Mouse (Mus musculus) retina, postnatal 7 days (tissue): Measurements from ENCODE around the gene Plekha4.
A peak's percentile ranks its signal among the peaks of the same experiment; 100 is the strongest.

Source experiments
- DNase-seq: peaks from one replicate; pipeline ENCODE4 v3.0.0-alpha.2; 2012; ENCODE audit warnings: low read depth, low spot score

Gene Plekha4

GRCm38 (mm10) chr7:45568601-45569473 is 42.7 kb downstream of the Plekha4 start:
- DNase-seq, result no peak

GRCm38 (mm10) chr7:45570103-45570741 is 44.1 kb downstream of the Plekha4 start, which contains the start of gene Bcat2:
Bcat2 (plus strand) TSS chr7:45570153.
- peak; percentile 65 for DNase-seq

GRCm38 (mm10) chr7:45571966-45572365 is 45.8 kb downstream of the Plekha4 start:
- DNase-seq, result no peak

- no peak for DNase-seq
These were observed 47.8 kb downstream of the Plekha4 start for GRCm38 (mm10) chr7:45573954-45574353.

GRCm38 (mm10) chr7:45574472-45575379 is 48.6 kb downstream of the Plekha4 start:
- no peak for DNase-seq

- DNase-seq, result no peak
These were observed 59.8 kb downstream of the Plekha4 start for GRCm38 (mm10) chr7:45585923-45586322.

GRCm38 (mm10) chr7:45587631-45588592 is 61.8 kb downstream of the Plekha4 start:
- DNase-seq, result no peak

GRCm38 (mm10) chr7:45589173-45589572 is 63.0 kb downstream of the Plekha4 start:
- peak; percentile 82 for DNase-seq

GRCm38 (mm10) chr7:45589898-45590297 is 63.8 kb downstream of the Plekha4 start:
- no peak for DNase-seq

GRCm38 (mm10) chr7:45590874-45591273 is 64.7 kb downstream of the Plekha4 start:
- DNase-seq, result no peak

- no peak for DNase-seq
These were observed 65.8 kb downstream of the Plekha4 start for GRCm38 (mm10) chr7:45591880-45592279.

GRCm38 (mm10) chr7:45593118-45593815 is 67.1 kb downstream of the Plekha4 start:
- peak; percentile 47 for DNase-seq

GRCm38 (mm10) chr7:45595176-45595575 is 69.0 kb downstream of the Plekha4 start:
- no peak for DNase-seq

- no peak for DNase-seq
These were observed 70.0 kb downstream of the Plekha4 start for GRCm38 (mm10) chr7:45596107-45596506.

- no peak for DNase-seq
These were observed 70.9 kb downstream of the Plekha4 start for GRCm38 (mm10) chr7:45597013-45597412.

- DNase-seq, result no peak
These were observed 71.4 kb downstream of the Plekha4 start for GRCm38 (mm10) chr7:45597527-45597926.

GRCm38 (mm10) chr7:45598960-45599879 is 73.1 kb downstream of the Plekha4 start:
- DNase-seq, result no peak
